Mouse (Mus musculus) intestine, embryonic 16.5 days (tissue): ENCODE results near the gene Olfr609. TPM values are rescaled to one million over a fixed set of nuclear protein-coding genes. Genes with fewer than 3 reads are reported as not detected.

ENCODE experiments used
- polyA plus RNA-seq: library from polyadenylated mRNA; unstranded; fragments of >200 nt; fragmentation: Nextera tagmentation; extraction: Ambion mirVana; gene quantifications from 2 replicates; pipeline ENCODE4 v1.2.1, GENCODE M21; 2015

Olfr609 gene
- polyA plus RNA-seq, 1 experiment from 2014 or later, result not detected

Other genes with a start within 250 kb of the Olfr609 start
- gene Usp17ld, start 245.6 kb downstream of the Olfr609 start, polyA plus RNA-seq, result not detected in 2 replicates
- gene Olfr596, start 192.4 kb downstream of the Olfr609 start, polyA plus RNA-seq, result not detected in 2 replicates
- not detected in 2 replicates for gene Olfr597, start 181.7 kb downstream of the Olfr609 start, polyA plus RNA-seq
- gene Olfr598, start 174.5 kb downstream of the Olfr609 start, polyA plus RNA-seq, result not detected in 2 replicates
- gene Olfr599, start 162.1 kb downstream of the Olfr609 start, polyA plus RNA-seq, result not detected in 2 replicates
- not detected in 2 replicates for gene Olfr600, start 148.4 kb downstream of the Olfr609 start, polyA plus RNA-seq
- not detected in 2 replicates for gene Olfr601, start 135.4 kb downstream of the Olfr609 start, polyA plus RNA-seq
- not detected in 2 replicates for gene Olfr603, start 111.9 kb downstream of the Olfr609 start, polyA plus RNA-seq
- gene Usp17lc, start 83.0 kb downstream of the Olfr609 start, polyA plus RNA-seq, result not detected in 2 replicates
- gene Olfr605, start 52.6 kb downstream of the Olfr609 start, polyA plus RNA-seq, result not detected in 2 replicates
- gene Olfr606, start 49.0 kb downstream of the Olfr609 start, polyA plus RNA-seq, result not detected in 2 replicates
- not detected in 2 replicates for gene Olfr607, start 33.9 kb downstream of the Olfr609 start, polyA plus RNA-seq
- gene Olfr608, start 28.2 kb downstream of the Olfr609 start, polyA plus RNA-seq, result not detected in 2 replicates
- not detected in 2 replicates for gene Olfr610, start 14.1 kb upstream of the Olfr609 start, polyA plus RNA-seq
- gene Olfr611, start 22.8 kb upstream of the Olfr609 start, polyA plus RNA-seq, result not detected in 2 replicates
- gene Olfr612, start 44.7 kb upstream of the Olfr609 start, polyA plus RNA-seq, result not detected in 2 replicates
- gene Olfr613, start 50.0 kb upstream of the Olfr609 start, polyA plus RNA-seq, result not detected in 2 replicates
- gene Olfr615, start 58.0 kb upstream of the Olfr609 start, polyA plus RNA-seq, result not detected in 2 replicates
- gene Olfr616, start 71.1 kb upstream of the Olfr609 start, polyA plus RNA-seq, result not detected in 2 replicates
- gene Olfr617, start 75.0 kb upstream of the Olfr609 start, polyA plus RNA-seq, result not detected in 2 replicates
- not detected in 2 replicates for gene Olfr618, start 92.0 kb upstream of the Olfr609 start, polyA plus RNA-seq
- not detected in 2 replicates for gene Olfr619, start 102.5 kb upstream of the Olfr609 start, polyA plus RNA-seq
- not detected in 2 replicates for gene Olfr620, start 114.5 kb upstream of the Olfr609 start, polyA plus RNA-seq
- gene Olfr622, start 144.6 kb upstream of the Olfr609 start, polyA plus RNA-seq, result not detected in 2 replicates
- gene Olfr623, start 165.6 kb upstream of the Olfr609 start, polyA plus RNA-seq, result not detected in 2 replicates
- gene Olfr624, start 173.1 kb upstream of the Olfr609 start, polyA plus RNA-seq, result 0.04 and 0.06 TPM in 2 replicates
- not detected in 2 replicates for gene Olfr625-ps1, start 184.7 kb upstream of the Olfr609 start, polyA plus RNA-seq
- not detected in 2 replicates for gene Olfr243, start 216.6 kb upstream of the Olfr609 start, polyA plus RNA-seq
- gene Olfr628, start 232.3 kb upstream of the Olfr609 start, polyA plus RNA-seq, result not detected in 2 replicates
- not detected in 2 replicates for gene Olfr629, start 246.9 kb upstream of the Olfr609 start, polyA plus RNA-seq